Mouse (Mus musculus) kidney, postnatal 25 days (tissue): ENCODE results near the gene Plcl1.
A peak's percentile ranks its signal among the peaks of the same experiment; 100 is the strongest.

Experiments
- DNase-seq, 2 experiments: peaks; one replicate each; pipeline ENCODE4 v3.0.0; 2021; ENCODE audit warnings: mixed read lengths in 2 of 2

The Plcl1 gene

GRCm38 (mm10) chr1:55706933-55707332 is 301.2 kb downstream of the Plcl1 start:
- peak; percentile 34 to 63 for DNase-seq

- no peak for DNase-seq
Observed at GRCm38 (mm10) chr1:55717283-55717803, 311.6 kb downstream of the Plcl1 start.

- DNase-seq = no peak
Observed at GRCm38 (mm10) chr1:55725428-55725827, 319.7 kb downstream of the Plcl1 start.

GRCm38 (mm10) chr1:55729332-55729731 is 323.6 kb downstream of the Plcl1 start:
- no peak for DNase-seq

- DNase-seq = peak; percentile 28 to 57
Observed at GRCm38 (mm10) chr1:55732951-55733350, 327.2 kb downstream of the Plcl1 start.

- DNase-seq = peak; percentile 87 to 90
Observed at GRCm38 (mm10) chr1:55736054-55736740, 330.5 kb downstream of the Plcl1 start.

- DNase-seq = no peak
Observed at GRCm38 (mm10) chr1:55736762-55737288, 331.1 kb downstream of the Plcl1 start.

GRCm38 (mm10) chr1:55738746-55739365 is 333.1 kb downstream of the Plcl1 start:
- peak; percentile 27 to 64 for DNase-seq

GRCm38 (mm10) chr1:55741885-55742284 is 336.2 kb downstream of the Plcl1 start:
- DNase-seq = no peak

GRCm38 (mm10) chr1:55748516-55748915 is 342.8 kb downstream of the Plcl1 start:
- no peak for DNase-seq

GRCm38 (mm10) chr1:55749770-55750169 is 344.0 kb downstream of the Plcl1 start:
- DNase-seq = no peak

- DNase-seq = peak; percentile 62 to 75
Observed at GRCm38 (mm10) chr1:55755742-55756141, 350.0 kb downstream of the Plcl1 start.

GRCm38 (mm10) chr1:55762284-55762683 is 356.6 kb downstream of the Plcl1 start:
- DNase-seq = no peak

- DNase-seq = no peak
Observed at GRCm38 (mm10) chr1:55763171-55763570, 357.4 kb downstream of the Plcl1 start.

- no peak for DNase-seq
Observed at GRCm38 (mm10) chr1:55766743-55767142, 361.0 kb downstream of the Plcl1 start.

- DNase-seq = no peak
Observed at GRCm38 (mm10) chr1:55770072-55770785, 364.5 kb downstream of the Plcl1 start.

- DNase-seq = no peak
Observed at GRCm38 (mm10) chr1:55792817-55793216, 387.1 kb downstream of the Plcl1 start.
